Mouse (Mus musculus) CH12F3 (cell line): ENCODE measurements around the gene Rgs19.

Experiments used
- in situ Hi-C: fragments of 300-500 bp; cut with MboI; formaldehyde crosslinking; loops from 2 replicates; pipeline ENCODE4 v1.14.3; 2020; ENCODE audit warnings: low sequenced_read_pairs

Gene Rgs19

DNA sequence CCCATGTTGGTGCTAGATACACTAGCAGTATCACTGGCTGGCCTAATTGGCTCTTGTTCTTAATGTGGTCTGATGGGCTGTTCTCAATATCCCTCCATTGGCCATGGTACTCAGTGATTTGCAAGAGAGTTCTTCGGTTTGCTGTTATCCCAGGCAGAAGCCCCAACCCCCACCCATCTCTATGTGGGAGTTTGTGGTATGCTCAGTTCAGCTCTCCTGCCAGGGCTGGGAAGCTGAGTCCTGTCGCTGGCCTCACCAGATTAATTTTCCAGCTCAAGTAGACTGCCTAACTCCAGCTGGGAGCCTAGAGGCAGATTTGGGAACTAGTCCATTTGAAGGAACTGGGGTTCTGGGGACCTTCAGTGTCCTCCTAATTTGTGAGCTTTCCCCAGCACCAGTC is 36.3 kb downstream of the Rgs19 start:
- in situ Hi-C loops: no loop called here

DNA sequence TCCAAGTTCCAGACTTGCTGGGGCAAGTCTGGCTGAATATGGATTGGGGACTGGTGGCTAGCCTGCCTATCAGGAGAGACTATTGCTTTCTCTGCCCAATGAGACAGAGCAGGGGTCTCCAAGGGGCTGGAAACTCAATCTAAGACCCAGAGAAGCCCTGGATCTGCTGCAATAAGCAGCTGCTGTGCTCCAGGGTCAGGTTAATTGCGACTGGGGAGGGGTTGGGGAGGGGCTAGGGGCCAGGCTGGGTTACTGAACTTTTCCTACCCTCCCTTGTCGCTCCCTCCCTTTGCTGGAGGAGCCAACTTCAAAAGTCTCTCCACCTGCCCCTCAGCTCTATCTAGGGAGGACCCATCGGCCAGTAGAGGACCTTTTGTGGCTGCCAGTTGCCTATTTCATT is 37.0 kb downstream of the Rgs19 start, which contains the start of gene Gm29797:
Gm29797 (plus strand) TSS at position 301 of the 400 bp plus-strand sequence.
- in situ Hi-C loops: no loop called here

GRCm38 (mm10) chr2:181653523-181653922 is 40.3 kb downstream of the Rgs19 start:
- in situ Hi-C loops: no loop called here

- in situ Hi-C loops: no loop called here
These were observed 40.7 kb downstream of the Rgs19 start for GRCm38 (mm10) chr2:181653065-181653464.

DNA sequence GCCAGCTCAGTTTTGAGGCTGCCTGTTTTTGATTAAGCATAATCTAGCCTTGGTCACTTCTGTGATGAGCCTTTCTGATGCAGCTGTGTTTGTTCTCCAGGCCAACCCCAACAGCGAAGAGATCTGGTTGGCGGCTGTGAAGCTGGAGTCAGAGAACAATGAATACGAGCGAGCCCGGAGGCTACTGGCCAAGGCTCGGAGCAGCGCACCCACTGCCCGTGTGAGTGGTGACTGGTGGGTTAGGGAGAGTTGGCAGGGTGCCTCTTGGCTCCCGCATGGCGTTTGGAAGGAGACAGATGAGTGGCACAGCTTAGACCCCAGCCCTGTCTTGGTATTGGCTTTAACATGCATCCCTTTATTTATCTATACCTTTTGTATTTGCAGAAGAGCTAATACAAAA is 44.9 kb downstream of the Rgs19 start:
- in situ Hi-C loops: no loop called here

GRCm38 (mm10) chr2:181646626-181647472 is 46.9 kb downstream of the Rgs19 start:
- in situ Hi-C loops: no loop called here

GRCm38 (mm10) chr2:181645666-181646065 is 48.1 kb downstream of the Rgs19 start:
- in situ Hi-C loops: no loop called here

DNA sequence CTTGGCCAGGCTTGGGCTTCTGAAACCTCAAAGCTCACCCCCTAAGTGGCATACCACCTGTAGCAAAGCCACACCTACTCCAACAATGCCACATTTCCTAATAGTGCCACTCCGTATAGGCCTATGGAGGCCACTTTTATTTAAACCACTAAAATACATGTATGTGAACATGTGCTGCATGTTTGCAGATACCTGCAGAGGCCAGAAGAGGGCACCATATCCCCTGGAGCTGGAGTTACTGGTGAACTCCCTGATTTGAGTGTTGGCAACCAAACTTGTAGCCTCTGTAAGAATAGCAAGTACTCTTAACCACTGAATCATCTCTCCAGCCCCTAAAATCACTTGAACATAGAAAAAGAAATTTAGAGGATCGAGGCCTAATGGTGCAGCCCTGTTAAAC is 49.4 kb downstream of the Rgs19 start:
- in situ Hi-C loops: no loop called here
